Mouse (Mus musculus): ENCODE results near the gene Npy5r.

Gene Npy5r

GRCm38 (mm10) chr8:66687511-66688329, at the start of gene Npy5r:
Gene Npy5r (minus strand): TSS chr8:66688128.
- DNase-seq (ENCODE audit: extremely low spot score, low spot score), result peak; percentile 68

- no peak for DNase-seq (ENCODE audit: extremely low spot score, low spot score)
Measured at GRCm38 (mm10) chr8:66731957-66732356, 44.0 kb upstream of the Npy5r start.

- no peak for DNase-seq (ENCODE audit: extremely low spot score, low spot score)
Measured at GRCm38 (mm10) chr8:66729446-66729845, 41.5 kb upstream of the Npy5r start.

GRCm38 (mm10) chr8:66722835-66723234, 34.9 kb upstream of the Npy5r start:
- no peak for DNase-seq (ENCODE audit: extremely low spot score, low spot score)

GRCm38 (mm10) chr8:66714324-66714975, 26.5 kb upstream of the Npy5r start:
- no peak for DNase-seq (ENCODE audit: extremely low spot score, low spot score)

- no peak for DNase-seq (ENCODE audit: extremely low spot score, low spot score)
Measured at GRCm38 (mm10) chr8:66698782-66699181, 10.9 kb upstream of the Npy5r start.

GRCm38 (mm10) chr8:66698011-66698410, 10.1 kb upstream of the Npy5r start:
- DNase-seq (ENCODE audit: extremely low spot score, low spot score), result peak; percentile 17

GRCm38 (mm10) chr8:66696970-66697843, 9.3 kb upstream of the Npy5r start, which contains the start of gene Npy1r:
Gene Npy1r (plus strand): TSS chr8:66697192.
- peak; percentile 65 for DNase-seq (ENCODE audit: extremely low spot score, low spot score)

GRCm38 (mm10) chr8:66690402-66690801, 2.5 kb upstream of the Npy5r start:
- no peak for DNase-seq (ENCODE audit: extremely low spot score, low spot score)

- DNase-seq (ENCODE audit: extremely low spot score, low spot score), result no peak
Measured at GRCm38 (mm10) chr8:66688799-66689198, 871 bp upstream of the Npy5r start.

GRCm38 (mm10) chr8:66688395-66688794, 467 bp upstream of the Npy5r start:
- no peak for DNase-seq (ENCODE audit: extremely low spot score, low spot score)

- DNase-seq (ENCODE audit: extremely low spot score, low spot score), result no peak
Measured at GRCm38 (mm10) chr8:66681261-66681660, 6.7 kb downstream of the Npy5r start.

- DNase-seq (ENCODE audit: extremely low spot score, low spot score), result no peak
Measured at GRCm38 (mm10) chr8:66630721-66631120, 57.2 kb downstream of the Npy5r start.

Measured in neural tube, embryonic 10.5 days (tissue).